Mouse (Mus musculus) MEL (cell line): Measurements from ENCODE around the gene Letmd1.

ENCODE experiments used
- CTCF ChIP-seq, 3 experiments: IDR thresholded peaks in 2 of 3; conservative IDR thresholded peaks in 1 of 3; 2 replicates each; pipeline ENCODE4 v1.5.1; 2011 to 2012; ENCODE audit warnings: low read length in 3 of 3, low read depth in 2 of 3, mild to moderate bottlenecking in 2 of 3, improper control_type of control experiment in 1 of 3, inconsistent platforms in 1 of 3, mixed read lengths in 1 of 3, moderate library complexity in 1 of 3; ENCODE audit not compliant: control insufficient read depth in 1 of 3, insufficient read depth in 1 of 3, poor library complexity in 1 of 3, severe bottlenecking in 1 of 3
- ETS1 ChIP-seq: IDR thresholded peaks from 2 replicates; pipeline ENCODE4 v1.6.1; 2012; ENCODE audit warnings: low read depth, mild to moderate bottlenecking, inconsistent platforms, low read length, improper control_type of control experiment, moderate library complexity
- GABPA ChIP-seq: IDR thresholded peaks from 2 replicates; pipeline ENCODE4 v1.6.1; 2012; ENCODE audit warnings: low read depth, mild to moderate bottlenecking, inconsistent platforms, low read length, improper control_type of control experiment, moderate library complexity
- GATA1 ChIP-seq: IDR thresholded peaks from 2 replicates; pipeline ENCODE4 v1.6.1; 2011; ENCODE audit warnings: low read depth, low read length, improper control_type of control experiment
- MAX ChIP-seq: IDR thresholded peaks from 2 replicates; pipeline ENCODE4 v1.6.1; 2011; ENCODE audit warnings: low read length, improper control_type of control experiment
- POLR2A ChIP-seq, 2 experiments: IDR thresholded peaks; 2 replicates each; pipeline ENCODE4 v1.6.1; 2011 to 2012; ENCODE audit warnings: low read length in 2 of 2, mild to moderate bottlenecking in 2 of 2, control low read depth in 1 of 2, improper control_type of control experiment in 1 of 2, low read depth in 1 of 2, moderate library complexity in 1 of 2; ENCODE audit not compliant: control insufficient read depth in 1 of 2, insufficient read depth in 1 of 2, poor library complexity in 1 of 2
- POLR2AphosphoS2 ChIP-seq: IDR thresholded peaks from 2 replicates; pipeline ENCODE4 v1.6.1; 2011; ENCODE audit warnings: low read length, improper control_type of control experiment
- RAD21 ChIP-seq: IDR thresholded peaks from 2 replicates; pipeline ENCODE4 v1.6.1; 2011; ENCODE audit warnings: mild to moderate bottlenecking, low read depth, low read length, improper control_type of control experiment
- RCOR1 ChIP-seq: IDR thresholded peaks from 2 replicates; pipeline ENCODE4 v1.6.1; 2012; ENCODE audit warnings: low read depth, mild to moderate bottlenecking, inconsistent platforms, low read length, improper control_type of control experiment
- SIN3A ChIP-seq: IDR thresholded peaks from 2 replicates; pipeline ENCODE4 v1.6.1; 2012; ENCODE audit warnings: low read length, improper control_type of control experiment, inconsistent platforms
- TCF12 ChIP-seq: IDR thresholded peaks from 2 replicates; pipeline ENCODE4 v1.6.1; 2014; ENCODE audit warnings: low read depth, mild to moderate bottlenecking, inconsistent platforms, low read length, improper control_type of control experiment, moderate library complexity
- ZC3H11A ChIP-seq: IDR thresholded peaks from 2 replicates; pipeline ENCODE4 v1.6.1; 2012; ENCODE audit warnings: low read depth, mild to moderate bottlenecking, inconsistent platforms, low read length, improper control_type of control experiment
- ZNF384 ChIP-seq: IDR thresholded peaks from 2 replicates; pipeline ENCODE4 v1.6.1; 2012; ENCODE audit warnings: low read depth, mild to moderate bottlenecking, inconsistent platforms, low read length, improper control_type of control experiment

DNA sequence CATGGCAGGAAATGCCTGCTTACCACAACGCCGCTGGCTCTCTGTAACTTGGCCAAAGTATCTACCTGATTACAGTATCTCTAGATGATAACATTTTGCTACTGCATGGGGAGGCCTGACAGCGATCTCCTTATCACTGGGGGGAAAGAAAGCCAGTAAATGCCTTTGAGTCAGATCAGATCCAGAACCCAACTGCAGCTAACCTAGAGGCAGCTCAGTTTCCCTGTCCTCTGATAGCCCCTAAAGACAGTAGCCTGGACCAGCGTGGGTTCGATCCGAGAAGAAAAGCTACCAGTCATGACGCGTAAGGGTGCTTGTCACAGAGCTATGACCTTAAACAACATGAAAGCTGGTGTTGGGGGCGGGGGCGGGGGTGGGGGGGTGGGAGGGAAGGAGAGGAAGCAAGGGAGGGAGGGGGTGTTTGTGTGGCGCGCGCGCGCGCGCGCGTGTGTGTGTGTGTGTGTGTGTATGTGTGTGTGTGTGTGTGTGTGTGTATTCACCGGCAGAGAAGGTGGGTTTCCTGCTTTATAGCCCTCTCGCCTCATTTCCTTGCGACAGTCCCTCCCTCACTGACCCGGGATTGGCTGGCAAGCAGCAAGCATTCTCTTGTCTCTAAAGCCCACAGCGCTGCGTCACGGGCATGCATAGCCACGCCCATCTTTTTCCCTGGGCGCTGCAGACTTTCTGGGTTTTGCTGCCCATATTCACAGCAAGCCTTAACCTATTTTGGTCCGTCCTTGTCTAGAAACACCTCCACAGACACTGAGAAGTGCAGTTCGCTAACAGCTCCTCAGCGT lies 25.5 kb upstream of the Letmd1 start:
- TF ChIP-seq RAD21 (no peak), GABPA (no peak), CTCF (IDR thresholded peaks at IDR 0.05 in 2 of 3, conservative IDR thresholded peaks at IDR 0.05 in 1 of 3; ENCODE audit: control insufficient read depth in 1 of 3, insufficient read depth in 1 of 3, low read depth in 2 of 3, low read length in 3 of 3, poor library complexity in 1 of 3, severe bottlenecking in 1 of 3) (no peak), ZC3H11A (no peak), POLR2A (IDR thresholded peaks at IDR 0.05; ENCODE audit: control insufficient read depth in 1 of 2, insufficient read depth in 1 of 2, low read depth in 1 of 2, low read length in 2 of 2, poor library complexity in 1 of 2) (peak in 1 of 2 experiments; percentile 79), ZNF384 (no peak; the same call in 1 of the 2 replicates), POLR2AphosphoS2 (no peak; the same call in 1 of the 2 replicates), TCF12 (peak; percentile 81), MAX (no peak), RCOR1 (peak; percentile 76), ETS1 (peak; percentile 86), GATA1 (peak; percentile 96), SIN3A (peak; percentile 73)
